Mouse (Mus musculus) testis, adult 2 months (tissue): ENCODE data around the gene Top2b.

Source experiments
- CTCF ChIP-seq: fragments of 200-500 bp; IDR thresholded peaks from 2 replicates; pipeline ENCODE4 v1.5.1; 2012; ENCODE audit warnings: low read depth, mild to moderate bottlenecking, inconsistent platforms, low read length, moderate library complexity; ENCODE audit not compliant: control insufficient read depth, insufficient read depth, insufficient replicate concordance
- POLR2A ChIP-seq: fragments of 200-500 bp; IDR thresholded peaks from 2 replicates; pipeline ENCODE4 v1.6.1; 2012; ENCODE audit warnings: low read depth, mild to moderate bottlenecking, inconsistent platforms, low read length, moderate library complexity; ENCODE audit not compliant: control insufficient read depth

DNA sequence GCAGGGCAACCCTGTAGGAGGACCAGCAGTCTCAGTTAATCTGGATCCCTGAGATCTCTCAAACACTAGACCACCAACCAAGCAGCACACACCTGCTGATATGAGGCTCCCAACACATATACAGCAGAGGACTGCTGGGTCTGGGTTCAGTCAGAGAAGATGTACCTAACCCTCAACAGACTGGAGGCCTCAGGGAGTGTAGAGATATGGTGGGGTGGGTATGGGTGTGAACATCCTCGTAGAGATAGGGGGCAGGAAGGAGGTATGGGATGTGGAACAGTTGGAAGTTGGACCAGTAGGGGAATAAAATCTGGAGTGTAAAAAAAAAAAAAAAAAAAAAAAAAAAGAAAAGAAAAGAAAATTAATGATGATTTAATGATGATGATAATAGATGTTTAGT, 5.3 kb upstream of the Top2b start:
- no peak for TF ChIP-seq CTCF
- TF ChIP-seq POLR2A: no peak
